Mouse (Mus musculus) heart, adult 8-10 months (tissue): ENCODE measurements at regions not wholly inside any gene's neighbourhood (a gene's known extent, or its start where the extent isn't known, plus 50 kb on each side); places are given as distances from the start of the nearest gene placed in this dataset.

Source experiments
- DNase-seq: peaks from one replicate; pipeline ENCODE4 v3.0.0; 2022; ENCODE audit warnings: low spot score

- DNase-seq: no peak
These were observed 208.1 kb upstream of the Daam1 start for GRCm38 (mm10) chr12:71622761-71623160.

- no peak for DNase-seq
These were observed 207.6 kb upstream of the Daam1 start for GRCm38 (mm10) chr12:71623271-71623670.

GRCm38 (mm10) chr12:71624076-71624475 lies 206.8 kb upstream of the Daam1 start:
- DNase-seq: no peak

GRCm38 (mm10) chr12:71624676-71625075 lies 206.2 kb upstream of the Daam1 start:
- no peak for DNase-seq

GRCm38 (mm10) chr12:71625115-71625514 lies 205.8 kb upstream of the Daam1 start:
- no peak for DNase-seq

- DNase-seq: peak; percentile 78
These were observed 204.1 kb upstream of the Daam1 start for GRCm38 (mm10) chr12:71626801-71627200.

- peak; percentile 12 for DNase-seq
These were observed 203.2 kb upstream of the Daam1 start for GRCm38 (mm10) chr12:71627421-71628339.

GRCm38 (mm10) chr12:71628340-71628738 lies 202.5 kb upstream of the Daam1 start:
- no peak for DNase-seq

GRCm38 (mm10) chr12:71628796-71629195 lies 202.1 kb upstream of the Daam1 start:
- no peak for DNase-seq

- DNase-seq: no peak
These were observed 200.5 kb upstream of the Daam1 start for GRCm38 (mm10) chr12:71630386-71630785.

GRCm38 (mm10) chr12:71636300-71636699 lies 194.6 kb upstream of the Daam1 start:
- DNase-seq: no peak

- DNase-seq: no peak
These were observed 193.6 kb upstream of the Daam1 start for GRCm38 (mm10) chr12:71637248-71637647.

GRCm38 (mm10) chr12:71638246-71638645 lies 192.6 kb upstream of the Daam1 start:
- no peak for DNase-seq

GRCm38 (mm10) chr12:71640058-71640501 lies 190.8 kb upstream of the Daam1 start:
- peak; percentile 38 for DNase-seq

- DNase-seq: no peak
These were observed 189.4 kb upstream of the Daam1 start for GRCm38 (mm10) chr12:71641486-71641885.

- no peak for DNase-seq
These were observed 188.0 kb upstream of the Daam1 start for GRCm38 (mm10) chr12:71642797-71643337.

GRCm38 (mm10) chr12:71651251-71651650 lies 179.6 kb upstream of the Daam1 start:
- no peak for DNase-seq

GRCm38 (mm10) chr12:71693346-71694038 lies 137.4 kb upstream of the Daam1 start:
- DNase-seq: peak; percentile 13

GRCm38 (mm10) chr12:71701753-71702152 lies 129.1 kb upstream of the Daam1 start:
- DNase-seq: peak; percentile 16

- DNase-seq: no peak
These were observed 128.7 kb upstream of the Daam1 start for GRCm38 (mm10) chr12:71702181-71702580.

- DNase-seq: no peak
These were observed 127.6 kb upstream of the Daam1 start for GRCm38 (mm10) chr12:71703146-71703902.

GRCm38 (mm10) chr12:71704431-71704830 lies 126.4 kb upstream of the Daam1 start:
- no peak for DNase-seq
